Mouse (Mus musculus): ENCODE results near the gene Dab2ip.

DNA sequence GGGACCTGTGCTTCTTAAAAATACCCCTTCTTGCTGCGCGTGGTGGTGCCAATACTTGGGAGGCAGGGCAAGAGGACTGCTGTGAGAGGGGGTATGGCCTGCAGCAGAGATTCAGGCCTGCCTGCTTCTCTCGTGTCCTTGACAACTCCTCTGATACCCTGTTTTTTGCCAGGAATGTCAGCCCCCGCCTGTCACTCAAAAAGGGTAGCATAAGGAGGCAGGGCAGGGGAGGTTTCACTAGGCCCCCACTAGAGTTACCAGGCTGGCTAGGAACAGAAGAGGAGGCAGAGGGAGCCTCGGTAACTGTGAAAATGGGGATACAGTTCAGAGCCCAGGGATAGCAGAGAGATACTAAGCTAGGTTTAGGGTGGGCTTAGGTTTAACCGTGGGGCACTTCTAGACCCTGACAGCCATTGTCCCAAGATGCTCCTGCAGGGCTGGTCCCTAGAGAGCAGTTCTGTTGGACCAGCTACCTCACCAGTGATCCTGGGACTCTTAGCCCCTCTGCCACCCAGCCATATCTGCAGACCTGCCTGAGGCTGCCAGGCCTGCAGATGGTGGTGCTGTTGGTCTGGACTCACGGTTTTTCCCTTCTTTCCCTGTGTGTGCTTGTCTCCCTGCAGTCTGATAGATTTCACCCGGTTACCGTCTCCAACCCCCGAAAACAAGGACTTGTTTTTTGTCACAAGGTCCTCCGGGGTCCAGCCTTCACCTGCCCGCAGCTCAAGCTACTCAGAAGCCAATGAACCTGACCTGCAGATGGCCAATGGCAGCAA, 161.4 kb downstream of the Dab2ip start:
- TF ChIP-seq POLR2A (IDR thresholded peaks at IDR 0.05; ENCODE audit: insufficient read length, low read depth) (no peak), E2F4 (IDR thresholded peaks at IDR 0.05; ENCODE audit: insufficient read depth) (no peak), TCF12 (IDR thresholded peaks at IDR 0.05; ENCODE audit: insufficient read depth, poor library complexity, severe bottlenecking) (no peak), POLR2AphosphoS2 (IDR thresholded peaks at IDR 0.05; ENCODE audit: insufficient read length, low read depth) (no peak), USF1 (IDR thresholded peaks at IDR 0.05; ENCODE audit: low read depth) (no peak), REST (IDR thresholded peaks at IDR 0.05; ENCODE audit: insufficient read depth, insufficient read length) (no peak)

Measured in myocyte (in vitro differentiated cells).